Mouse (Mus musculus): Measurements from ENCODE around the gene Ryr1. TPM values are rescaled to one million over a fixed set of nuclear protein-coding genes. Genes with fewer than 3 reads are reported as not detected.

The Ryr1 gene
- total RNA-seq, 2 experiments from 2014 or later = not detected

DNA sequence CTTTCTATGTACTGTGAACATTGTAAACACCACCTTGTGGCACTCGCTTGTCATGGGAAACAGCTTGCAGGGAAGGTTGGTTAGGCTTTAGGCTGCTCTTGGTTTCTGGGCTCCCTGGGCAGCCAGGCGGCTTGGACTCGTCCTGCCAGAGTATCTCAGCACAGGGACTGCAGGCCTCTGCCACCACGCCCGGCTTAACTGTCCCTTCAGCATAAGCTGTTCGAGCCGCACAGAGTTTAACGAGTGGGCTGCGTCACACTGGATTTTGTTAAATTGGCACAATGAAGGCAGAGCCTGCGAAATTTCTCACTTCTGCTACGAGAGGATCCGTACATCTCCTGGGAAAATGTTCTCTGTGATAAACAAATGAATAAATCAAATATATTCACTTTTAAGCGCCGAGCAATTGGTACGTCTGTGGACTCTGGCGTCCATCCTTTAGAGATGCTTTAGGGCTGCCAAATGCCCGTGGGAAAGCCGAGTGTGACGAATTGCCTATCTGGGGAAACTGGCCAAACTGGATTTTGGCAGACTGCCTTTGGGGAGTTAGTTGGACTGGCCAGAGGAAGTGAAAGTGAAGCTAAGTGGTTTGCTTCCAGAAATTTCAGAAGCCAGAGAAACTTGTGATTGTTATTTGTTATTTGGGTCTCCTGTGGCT, 81.8 kb downstream of the Ryr1 start:
- ATAC-seq (replicated peaks; ENCODE audit: low FRiP score, poor library complexity, severe bottlenecking) = no peak

GRCm38 (mm10) chr7:29041194-29041593, 83.8 kb downstream of the Ryr1 start:
- no peak for ATAC-seq (replicated peaks; ENCODE audit: low FRiP score, poor library complexity, severe bottlenecking)

DNA sequence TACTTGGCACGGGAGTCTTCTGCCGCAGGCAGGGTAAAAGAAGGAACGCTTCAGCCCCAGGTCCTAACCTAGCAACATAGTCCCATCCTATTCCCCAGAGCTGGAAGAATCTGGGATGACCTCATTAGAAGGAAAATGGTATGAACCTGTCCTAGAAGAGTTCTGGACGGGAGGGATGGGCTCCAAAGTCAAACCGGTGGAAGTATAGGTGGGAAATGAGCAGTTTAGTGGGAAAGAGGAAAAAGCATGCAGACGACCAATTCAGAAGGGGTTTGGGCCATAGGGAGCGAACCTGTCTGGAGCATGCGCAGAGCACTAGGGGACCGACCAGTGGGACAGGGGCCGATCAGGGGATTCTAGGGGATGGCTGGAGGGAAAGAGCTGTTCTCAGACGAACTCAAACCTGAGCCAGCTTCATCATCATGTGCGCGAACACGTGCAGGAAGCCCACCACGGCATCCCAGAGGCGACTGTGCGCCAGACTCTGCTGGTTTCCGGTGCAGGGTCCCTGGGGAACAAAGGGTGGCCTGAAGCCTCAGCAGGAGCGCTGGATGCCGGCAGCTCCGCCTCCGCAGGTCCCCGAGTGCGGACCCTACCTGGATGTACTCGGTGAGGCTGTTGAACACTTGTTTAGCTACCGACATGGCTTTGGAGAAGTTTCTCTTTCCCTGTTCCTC, 84.9 kb downstream of the Ryr1 start:
- ATAC-seq (replicated peaks; ENCODE audit: low FRiP score, poor library complexity, severe bottlenecking) = peak; percentile 37; the same call in 1 of the 2 replicates

- ATAC-seq (replicated peaks; ENCODE audit: low FRiP score, poor library complexity, severe bottlenecking) = peak; percentile 78
These were observed 85.4 kb downstream of the Ryr1 start for GRCm38 (mm10) chr7:29039604-29039984.

DNA sequence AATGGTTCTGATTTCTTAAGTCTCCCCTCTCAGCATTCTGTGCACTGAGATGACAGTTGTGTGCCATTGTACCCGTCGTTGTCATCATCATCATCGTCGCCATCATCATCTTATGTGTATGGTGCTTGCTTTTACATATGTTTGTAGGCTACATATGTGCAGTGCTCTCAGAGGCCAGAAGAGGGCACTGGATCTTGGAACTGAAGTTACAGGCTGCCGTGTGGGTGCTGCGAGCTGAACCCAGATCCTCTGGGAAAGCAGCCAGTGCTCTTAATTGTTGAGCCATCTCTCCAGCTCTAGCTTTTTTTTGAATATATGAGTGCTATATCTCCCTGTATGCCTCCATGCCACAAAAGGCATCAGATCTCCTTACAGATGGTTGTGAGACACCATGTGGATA, 87.7 kb downstream of the Ryr1 start:
- no peak for ATAC-seq (replicated peaks; ENCODE audit: low FRiP score, poor library complexity, severe bottlenecking)

DNA sequence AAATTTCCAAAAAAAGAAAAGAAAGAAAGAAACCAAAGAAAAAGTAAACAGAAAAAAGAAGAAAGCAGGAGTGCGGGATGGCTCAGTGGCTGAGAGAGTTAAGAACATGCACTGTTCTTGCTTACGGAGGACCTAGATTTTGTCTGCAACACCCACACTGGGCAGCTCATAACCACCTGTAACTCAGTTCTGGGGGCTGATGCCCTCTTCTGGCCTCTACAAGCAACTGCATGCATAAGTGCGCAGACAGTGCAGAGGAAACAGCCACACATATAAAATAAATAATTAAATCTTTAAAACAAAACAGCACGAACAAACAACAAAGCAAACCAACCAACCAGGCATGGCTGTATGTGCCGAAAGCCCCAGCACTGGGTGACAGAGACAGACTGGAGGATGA, 92.3 kb downstream of the Ryr1 start:
- ATAC-seq (replicated peaks; ENCODE audit: low FRiP score, poor library complexity, severe bottlenecking) = no peak

DNA sequence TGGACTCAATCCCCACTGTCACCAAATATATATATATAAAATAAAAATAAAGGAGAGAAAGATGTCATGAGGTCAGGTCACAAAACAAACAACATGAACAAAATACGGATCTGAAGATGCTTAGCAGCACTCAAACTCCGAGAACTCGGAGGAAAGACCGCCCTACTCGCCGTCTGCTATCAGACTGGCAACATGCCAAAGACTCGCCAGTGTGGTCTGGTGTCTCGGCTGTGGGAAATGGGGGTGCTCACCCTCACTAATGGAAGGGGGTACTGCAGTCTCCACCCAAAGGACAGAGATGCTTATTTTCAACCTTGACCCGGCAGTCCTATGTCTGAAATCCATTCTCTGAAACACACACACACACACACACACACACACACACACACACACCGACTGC, 93.3 kb downstream of the Ryr1 start:
- no peak for ATAC-seq (replicated peaks; ENCODE audit: low FRiP score, poor library complexity, severe bottlenecking)

DNA sequence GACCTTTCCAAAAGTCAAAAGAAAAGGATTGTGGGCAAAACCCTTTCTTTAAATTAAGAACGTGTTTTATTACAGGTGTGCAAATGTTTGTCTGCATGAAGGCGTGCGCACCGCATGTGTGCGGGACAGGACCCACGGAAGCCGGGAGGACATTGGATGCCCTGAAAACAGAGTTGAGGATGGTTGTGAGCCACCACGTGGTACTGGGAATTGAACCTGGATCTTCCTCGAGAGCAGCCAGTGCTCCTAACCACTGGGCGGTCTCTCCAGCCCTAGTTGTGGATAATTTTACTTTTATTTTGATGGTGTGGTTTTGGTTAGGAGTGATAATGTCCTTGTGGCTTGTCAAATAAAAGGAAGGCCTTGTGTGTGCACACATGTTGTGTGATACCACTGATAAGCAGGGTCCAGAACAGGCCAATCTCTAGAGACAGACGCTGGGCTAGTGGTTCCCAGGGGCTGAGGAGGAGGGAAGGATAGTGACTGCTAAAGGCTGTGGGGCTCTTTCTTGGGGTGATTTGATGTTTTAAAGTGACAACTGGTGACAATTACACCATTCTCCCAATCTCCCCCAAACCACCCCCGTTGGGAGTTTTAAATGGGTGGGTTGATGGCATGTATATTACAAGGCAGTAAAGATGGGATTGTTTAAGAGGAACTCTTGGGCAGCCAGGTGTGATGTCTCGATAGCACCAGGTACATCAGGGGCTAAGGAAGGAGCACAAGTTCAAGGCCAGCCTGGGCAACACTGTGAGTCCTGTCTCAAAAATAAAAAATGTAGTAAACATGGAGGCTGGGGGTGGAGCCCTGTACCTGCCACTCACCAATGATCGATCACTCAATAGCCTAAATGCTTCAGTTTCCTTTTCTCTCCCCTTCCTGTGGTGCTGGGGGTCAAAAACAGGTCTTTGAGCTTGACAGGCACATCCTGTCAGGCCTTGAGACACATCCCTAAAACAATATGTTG, 95.0 kb downstream of the Ryr1 start:
- ATAC-seq (replicated peaks; ENCODE audit: low FRiP score, poor library complexity, severe bottlenecking) = peak; percentile 90

- no peak for ATAC-seq (replicated peaks; ENCODE audit: low FRiP score, poor library complexity, severe bottlenecking)
These were observed 96.2 kb downstream of the Ryr1 start for GRCm38 (mm10) chr7:29028761-29029160.

DNA sequence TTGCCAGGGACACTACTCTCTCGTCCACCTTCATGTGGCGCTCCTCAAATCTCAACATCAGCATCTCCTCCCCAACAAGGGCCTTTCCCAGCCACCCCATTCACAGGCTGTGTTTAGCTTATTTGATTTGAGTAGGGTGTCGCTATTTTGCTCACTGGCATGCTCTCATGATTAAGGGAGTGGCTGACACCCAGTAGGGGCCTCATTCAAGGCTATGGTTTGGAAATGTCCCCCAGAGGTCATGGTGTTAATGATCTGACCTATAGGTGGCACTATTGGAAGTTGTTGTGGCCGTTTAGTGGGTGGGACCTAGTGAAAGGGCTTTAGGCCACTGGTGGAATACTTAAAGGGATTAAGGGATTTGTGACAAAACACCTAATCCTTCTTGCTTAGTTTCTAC, 98.2 kb downstream of the Ryr1 start:
- no peak for ATAC-seq (replicated peaks; ENCODE audit: low FRiP score, poor library complexity, severe bottlenecking)

DNA sequence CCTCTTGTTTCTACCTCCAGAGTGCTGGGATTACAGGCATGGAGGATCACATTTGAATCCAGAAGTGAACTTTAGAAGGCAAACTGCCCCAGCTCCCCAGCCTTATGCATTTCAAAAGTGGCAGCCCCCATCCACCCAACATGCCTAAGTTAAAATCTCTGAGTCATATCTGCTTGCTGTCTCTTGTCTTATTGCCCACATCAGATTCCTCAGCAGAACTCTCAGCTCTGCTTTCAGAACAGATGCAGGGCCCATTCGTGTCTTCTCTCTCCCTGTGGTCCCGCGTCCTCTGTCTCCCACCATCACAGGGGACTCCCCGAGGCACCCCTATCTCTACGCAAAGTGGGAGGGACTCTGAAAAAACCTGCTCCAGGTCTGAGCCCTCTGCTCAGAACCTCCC, 98.8 kb downstream of the Ryr1 start:
- no peak for ATAC-seq (replicated peaks; ENCODE audit: low FRiP score, poor library complexity, severe bottlenecking)

DNA sequence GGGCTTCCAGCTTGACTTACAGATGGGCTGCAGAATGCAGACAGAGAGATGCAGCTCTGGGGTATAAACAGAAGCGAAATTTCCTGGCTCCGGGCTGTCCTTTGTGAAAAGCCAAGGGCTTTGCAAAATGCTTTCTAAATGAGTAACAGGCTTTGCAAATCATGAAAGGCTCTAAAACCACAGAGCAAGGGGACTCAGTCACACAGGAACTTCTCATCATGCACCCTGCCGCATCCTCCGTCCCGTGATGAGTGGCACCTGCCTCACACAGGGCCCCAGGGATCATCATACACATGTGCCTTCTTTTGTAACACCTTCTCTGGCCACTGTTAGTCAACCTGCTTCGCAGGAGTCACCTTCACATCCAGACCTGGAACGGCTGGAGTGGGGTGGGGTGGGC, 99.4 kb downstream of the Ryr1 start:
- ATAC-seq (replicated peaks; ENCODE audit: low FRiP score, poor library complexity, severe bottlenecking) = no peak

- ATAC-seq (replicated peaks; ENCODE audit: low FRiP score, poor library complexity, severe bottlenecking) = no peak
These were observed 101.5 kb downstream of the Ryr1 start for GRCm38 (mm10) chr7:29023514-29023913.

DNA sequence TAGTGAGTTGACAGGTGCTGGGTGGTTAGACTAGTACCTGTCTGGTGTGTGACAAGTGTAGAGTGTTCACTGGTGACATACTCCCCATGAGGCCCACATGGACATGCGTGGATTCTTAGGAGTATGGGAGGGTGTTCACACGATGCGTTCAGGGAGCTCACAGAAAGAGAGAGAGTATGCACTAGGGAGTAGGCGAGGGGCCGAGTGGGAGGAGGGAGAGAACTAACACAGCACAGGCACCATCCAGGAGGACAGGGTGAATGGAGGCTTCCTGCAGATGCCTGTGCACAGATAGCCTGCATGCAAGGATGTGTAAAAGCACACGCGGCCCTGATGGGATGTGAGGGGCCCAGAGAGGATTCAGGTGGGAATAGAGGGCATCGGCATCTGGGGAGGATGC, 102.5 kb downstream of the Ryr1 start:
- ATAC-seq (replicated peaks; ENCODE audit: low FRiP score, poor library complexity, severe bottlenecking) = no peak

DNA sequence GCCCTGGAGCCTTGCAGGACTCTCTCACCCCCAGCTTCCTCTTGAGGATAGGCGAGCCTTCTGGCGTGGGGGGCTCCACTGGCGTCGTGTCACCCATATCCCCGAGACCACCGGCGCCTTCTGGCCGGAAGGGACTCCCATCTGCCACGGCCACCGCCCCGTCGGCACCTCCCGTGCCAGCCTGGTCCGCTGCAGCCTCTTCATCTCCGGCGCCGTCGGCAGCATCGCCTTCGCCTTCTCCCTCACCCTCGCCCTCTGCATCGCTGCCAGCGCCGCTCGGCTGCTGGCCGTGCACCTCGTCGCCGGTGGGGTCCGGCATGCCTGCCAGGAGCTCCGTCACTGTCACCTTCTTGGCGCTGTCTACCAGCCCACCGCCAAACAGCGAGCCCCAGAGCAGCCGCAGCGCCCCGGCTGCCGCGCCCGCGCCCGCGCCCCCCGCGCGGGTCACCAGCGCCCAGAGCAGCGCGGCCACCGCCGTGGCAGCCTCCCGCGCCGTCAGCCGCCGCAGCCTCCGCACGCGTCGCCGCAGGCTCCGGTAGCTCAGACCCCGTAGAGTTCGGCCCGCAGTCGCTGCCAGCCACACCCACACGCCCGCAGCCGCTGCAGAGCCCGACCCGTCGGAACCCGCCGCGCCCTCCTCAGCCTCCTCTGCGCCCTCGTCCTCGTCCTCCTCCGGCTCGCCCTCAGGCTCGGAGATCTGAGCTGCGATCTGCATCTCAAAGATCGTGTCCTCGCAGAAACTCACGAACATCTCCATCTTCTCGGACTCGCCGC, 105.3 kb downstream of the Ryr1 start:
- ATAC-seq (replicated peaks; ENCODE audit: low FRiP score, poor library complexity, severe bottlenecking) = no peak

GRCm38 (mm10) chr7:29017222-29017621, 107.8 kb downstream of the Ryr1 start:
- ATAC-seq (replicated peaks; ENCODE audit: low FRiP score, poor library complexity, severe bottlenecking) = no peak

DNA sequence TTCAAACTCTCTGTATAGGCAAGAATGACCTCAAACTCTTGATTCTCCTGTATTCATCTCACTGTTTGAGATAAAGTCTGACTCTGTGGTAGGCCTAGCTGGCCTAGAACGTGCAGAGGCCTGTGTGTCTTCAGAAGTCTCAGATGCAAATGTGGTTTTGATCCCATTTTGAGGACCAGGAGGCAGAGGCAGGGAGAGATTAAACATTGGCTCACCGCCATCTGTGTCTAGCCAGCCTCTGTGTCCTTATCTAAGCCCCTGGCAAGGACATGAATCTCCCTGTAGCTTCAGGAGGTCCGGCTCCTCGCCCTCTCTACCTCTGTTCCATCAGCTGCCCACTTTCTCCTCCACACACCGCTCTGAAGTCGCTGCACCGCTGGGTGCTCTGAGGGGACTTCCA, 108.5 kb downstream of the Ryr1 start:
- no peak for ATAC-seq (replicated peaks; ENCODE audit: low FRiP score, poor library complexity, severe bottlenecking)

DNA sequence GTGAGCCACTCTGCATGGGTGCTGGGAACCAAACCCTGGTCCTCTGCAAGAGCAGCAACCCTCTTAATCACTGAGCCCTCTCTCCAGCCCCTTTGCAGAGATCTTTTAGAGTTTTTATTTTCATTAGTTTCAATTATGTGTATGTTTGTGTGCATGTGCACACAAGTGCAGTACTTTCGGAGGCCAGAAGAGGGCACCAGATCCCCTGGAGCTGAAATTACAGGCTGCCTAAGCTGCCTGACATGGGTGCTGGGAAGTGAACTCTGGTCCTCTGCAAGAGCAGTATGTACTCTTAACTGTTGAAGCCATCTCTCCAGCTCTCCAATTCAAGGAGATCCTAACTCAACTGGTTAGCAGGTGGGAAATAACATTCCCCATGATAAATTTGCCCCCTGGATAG, 110.0 kb downstream of the Ryr1 start:
- ATAC-seq (replicated peaks; ENCODE audit: low FRiP score, poor library complexity, severe bottlenecking) = no peak

GRCm38 (mm10) chr7:29008714-29009113, 116.3 kb downstream of the Ryr1 start:
- no peak for ATAC-seq (replicated peaks; ENCODE audit: low FRiP score, poor library complexity, severe bottlenecking)

- no peak for ATAC-seq (replicated peaks; ENCODE audit: low FRiP score, poor library complexity, severe bottlenecking)
These were observed 116.8 kb downstream of the Ryr1 start for GRCm38 (mm10) chr7:29008171-29008570.

Measured in erythroblast, adult 5-6 weeks (primary cell).